Mouse (Mus musculus): ENCODE results near the gene Cobll1. TPM values are rescaled to one million over a fixed set of nuclear protein-coding genes. Genes with fewer than 3 reads are reported as not detected.

Cobll1 gene
- polyA plus RNA-seq, 1 experiment from 2014 or later, result 2.5 TPM

Other genes starting within 250 kb of the Cobll1 start
- gene Grb14, start 214.4 kb downstream of the Cobll1 start, polyA plus RNA-seq (2014; fragmentation: Nextera tagmentation; extraction: Ambion mirVana), result 17.7 and 25.3 TPM in 2 replicates
- gene Slc38a11, start 124.6 kb upstream of the Cobll1 start, polyA plus RNA-seq (2014; fragmentation: Nextera tagmentation; extraction: Ambion mirVana), result 1.4 and 2.2 TPM in 2 replicates